Mouse (Mus musculus) bone marrow macrophage, adult 2 months (primary cell): ENCODE results near the gene Snrnp70. TPM values are rescaled to one million over a fixed set of nuclear protein-coding genes. Genes with fewer than 3 reads are reported as not detected.

ENCODE experiments used
- H3K27ac ChIP-seq: 2 replicates; pipeline ENCODE4 v1.5.1; 2012; ENCODE audit warnings: low read depth, low read length; ENCODE audit not compliant: insufficient read depth
- H3K4me1 ChIP-seq: 2 replicates; pipeline ENCODE4 v1.6.1; 2012; ENCODE audit warnings: low read length; ENCODE audit not compliant: control insufficient read depth, insufficient read depth
- H3K4me3 ChIP-seq: 2 replicates; pipeline ENCODE4 v1.5.1; 2012; ENCODE audit warnings: mild to moderate bottlenecking, low read length, moderate library complexity; ENCODE audit not compliant: insufficient read depth
- CTCF ChIP-seq: IDR thresholded peaks from 2 replicates; pipeline ENCODE4 v1.5.1; 2012; ENCODE audit warnings: low read depth, mild to moderate bottlenecking, low read length, moderate library complexity
- POLR2A ChIP-seq: IDR thresholded peaks from 2 replicates; pipeline ENCODE4 v1.6.1; 2012; ENCODE audit warnings: mild to moderate bottlenecking, low read depth, low read length, borderline replicate concordance
- polyA plus RNA-seq: library from polyadenylated mRNA; stranded (reverse); fragments of >200 nt; gene quantifications from 2 replicates; pipeline ENCODE4 v1.2.4, GENCODE M21; 2012; ENCODE audit not compliant: missing spikeins, insufficient read depth, insufficient read length

The Snrnp70 gene
- polyA plus RNA-seq, 1 experiment = 385 TPM

- TF ChIP-seq CTCF (no peak), POLR2A (no peak)
- H3K4me3 ChIP-seq = peak overlapping the region; percentile 59
- H3K27ac ChIP-seq = no peak overlapping the region
- H3K4me1 ChIP-seq = 0 out of 2 replicates have a peak, but pooled peaks cover 3% of the 10 kb centered on the region
Measured at GRCm38 (mm10) chr7:45369836-45370474, 25.6 kb downstream of the Snrnp70 start.

- no peak overlapping the region for H3K4me3 ChIP-seq
- no peak for TF ChIP-seq POLR2A
- TF ChIP-seq CTCF = no peak
Measured at GRCm38 (mm10) chr7:45369022-45369745, 26.4 kb downstream of the Snrnp70 start.

GRCm38 (mm10) chr7:45368178-45368577 lies 27.4 kb downstream of the Snrnp70 start:
- Histone ChIP-seq H3K4me3 (no peak overlapping the region), H3K27ac (no peak overlapping the region), H3K4me1 (0 out of 2 replicates have a peak, but pooled peaks cover 3% of the 10 kb centered on the region)
- TF ChIP-seq CTCF (no peak), POLR2A (no peak)

More at GRCm38 (mm10) chr7:45369022-45369745, 26.4 kb downstream of the Snrnp70 start:
- Histone ChIP-seq H3K4me1 (0 out of 2 replicates have a peak, but pooled peaks cover 3% of the 10 kb centered on the region), H3K27ac (no peak overlapping the region)

- H3K27ac ChIP-seq = no peak overlapping the region
Measured at GRCm38 (mm10) chr7:45367020-45367880, 28.3 kb downstream of the Snrnp70 start.

GRCm38 (mm10) chr7:45366652-45367019 lies 28.9 kb downstream of the Snrnp70 start, which contains the start of gene Ppfia3:
TSS of gene Ppfia3 (minus strand) at chr7:45367019.
- no peak within 1 kb of the TSS for H3K27ac ChIP-seq
- peaks cover 3% of the 10 kb centered on the region; the same call in 1 of the 2 replicates for H3K4me1 ChIP-seq
- peak within 1 kb of the TSS; percentile 56 for H3K4me3 ChIP-seq
- no peak for TF ChIP-seq CTCF
- no peak for TF ChIP-seq POLR2A

More at GRCm38 (mm10) chr7:45367020-45367880, 28.3 kb downstream of the Snrnp70 start:
- H3K4me1 ChIP-seq = 0 out of 2 replicates have a peak, but pooled peaks cover 3% of the 10 kb centered on the region
- peak overlapping the region; percentile 56 for H3K4me3 ChIP-seq
- TF ChIP-seq POLR2A = no peak
- TF ChIP-seq CTCF = no peak

DNA sequence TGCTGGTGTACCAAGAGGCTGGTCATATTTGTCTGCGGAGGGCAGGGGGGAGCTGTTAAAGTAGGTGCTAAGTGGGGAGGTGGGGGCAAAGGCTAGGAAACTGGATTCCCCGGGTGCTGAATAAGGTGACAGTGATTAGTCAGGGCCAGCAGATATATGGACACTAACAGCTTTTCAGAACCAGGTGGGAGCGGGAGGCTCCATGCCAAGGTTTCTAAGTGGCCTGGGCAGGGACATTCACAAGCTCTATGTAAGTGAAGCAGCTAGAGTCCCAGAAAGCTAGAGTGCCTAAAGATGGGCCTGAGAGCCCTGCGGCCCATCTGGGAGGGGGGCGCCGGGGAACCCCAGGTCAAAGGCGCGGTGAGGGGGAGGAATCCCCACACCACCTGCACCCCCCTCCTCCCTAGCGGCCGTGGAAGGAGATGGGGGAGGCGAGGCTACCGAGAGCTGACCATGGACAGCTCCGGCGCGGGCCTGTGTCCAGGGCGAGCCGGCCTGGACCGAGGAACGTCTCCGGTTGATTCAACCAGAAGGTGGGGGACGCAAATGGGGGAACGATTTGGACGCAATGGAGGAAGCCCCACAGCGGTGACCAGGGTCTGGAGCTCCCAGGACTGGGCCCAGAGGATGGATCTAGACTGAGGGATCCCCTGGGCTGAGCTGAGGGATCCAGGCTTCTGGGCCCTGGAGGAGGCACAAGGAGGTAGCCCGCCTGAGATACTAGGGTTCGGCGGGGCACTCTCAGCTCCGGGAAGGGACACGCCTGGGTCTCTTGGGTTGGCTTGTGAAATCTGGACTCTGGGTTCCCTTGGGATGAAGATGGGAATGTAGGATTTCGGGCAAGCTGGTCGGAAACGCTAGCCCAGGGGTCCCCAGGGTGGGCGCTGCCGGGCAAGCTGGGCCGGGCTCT lies 29.5 kb downstream of the Snrnp70 start:
- H3K4me1 ChIP-seq = peaks cover 7% of the 10 kb centered on the region; the same call in 1 of the 2 replicates
- TF ChIP-seq POLR2A (no peak), CTCF (no peak)
- H3K27ac ChIP-seq = no peak overlapping the region
- H3K4me3 ChIP-seq = no peak overlapping the region; the same call in 1 of the 2 replicates

GRCm38 (mm10) chr7:45363983-45364382 lies 31.6 kb downstream of the Snrnp70 start:
- Histone ChIP-seq H3K4me3 (no peak overlapping the region), H3K4me1 (peaks cover 4% of the 10 kb centered on the region; the same call in 1 of the 2 replicates), H3K27ac (no peak overlapping the region)
- no peak for TF ChIP-seq CTCF
- TF ChIP-seq POLR2A = no peak

- peaks cover 4% of the 10 kb centered on the region; the same call in 1 of the 2 replicates for H3K4me1 ChIP-seq
- TF ChIP-seq CTCF = no peak
- no peak for TF ChIP-seq POLR2A
Measured at GRCm38 (mm10) chr7:45362801-45363200, 32.7 kb downstream of the Snrnp70 start.

More at GRCm38 (mm10) chr7:45362801-45363200, 32.7 kb downstream of the Snrnp70 start:
- no peak overlapping the region for H3K27ac ChIP-seq
- no peak overlapping the region for H3K4me3 ChIP-seq
